Comparison of ENCODE assay signal across 13 mouse cellular contexts in genomic region chr2:169483934-169484333, GRCm38 (mm10).
DNase-seq lines count a peak whose midpoint lies in the region; ATAC-seq and TF ChIP-seq lines count a peak whose summit lies in the region.
"Had no signal": no experiment of that assay in that cellular context is flagged by ENCODE, and none has a peak within 500 bp of the region (broad histone marks: within the 10 kb centered on the region; RNA-seq: fewer than 3 reads in every experiment).

No protein-coding gene starts in this region.

- H3K4me2 ChIP-seq in hindbrain, embryonic 12.5 days (replicated peaks), result no peak overlapping the region
- H3K4me2 ChIP-seq in neural tube, embryonic 12.5 days (replicated peaks), result no peak overlapping the region
- no peak overlapping the region for H3K4me2 ChIP-seq in kidney, embryonic 15.5 days

- no peak for DNase-seq in hindbrain, embryonic 10.5 days (ENCODE audit: low spot score)
- no peak for DNase-seq in neural tube, embryonic 10.5 days (ENCODE audit: extremely low spot score, low spot score)
- DNase-seq in urinary bladder, postnatal 36 days (ENCODE audit: low spot score in 2 of 2), result peak; percentile 11 to 43
- no peak for DNase-seq in layer of hippocampus, adult 2 months (ENCODE audit: low spot score in 2 of 2)
- no peak for DNase-seq in spleen, postnatal 4 days (ENCODE audit: low spot score in 2 of 2)
- DNase-seq: right cerebral cortex, postnatal 14 days had no signal

- no peak for ATAC-seq in hindbrain, embryonic 12.5 days (ENCODE audit: low FRiP score)
- no peak for ATAC-seq in neural tube, embryonic 12.5 days (ENCODE audit: low FRiP score, low read depth)
- peak; percentile 58 for ATAC-seq in kidney, embryonic 15.5 days (replicated peaks; ENCODE audit: low FRiP score)
- ATAC-seq: hindbrain, embryonic 16.5 days had no signal

- TF ChIP-seq CTCF in layer of hippocampus, adult 2 months (conservative IDR thresholded peaks at IDR 0.05), result no peak

- no peaks in the 10 kb centered on the region for H3K36me3 ChIP-seq in hindbrain, embryonic 12.5 days
- H3K36me3 ChIP-seq in hindbrain, embryonic 10.5 days, result no peaks in the 10 kb centered on the region
- no peaks in the 10 kb centered on the region for H3K36me3 ChIP-seq in neural tube, embryonic 12.5 days
- no peaks in the 10 kb centered on the region for H3K36me3 ChIP-seq in kidney, embryonic 15.5 days
- H3K36me3 ChIP-seq: heart, embryonic 10.5 days had no signal

- H3K9me3 ChIP-seq in hindbrain, embryonic 12.5 days (replicated peaks), result no peaks in the 10 kb centered on the region
- H3K9me3 ChIP-seq in hindbrain, embryonic 10.5 days, result no peaks in the 10 kb centered on the region
- H3K9me3 ChIP-seq in neural tube, embryonic 12.5 days, result no peaks in the 10 kb centered on the region
- H3K9me3 ChIP-seq in kidney, embryonic 15.5 days (replicated peaks), result no peaks in the 10 kb centered on the region
- H3K9me3 ChIP-seq: heart, embryonic 10.5 days had no signal

- H3K4me3 ChIP-seq in hindbrain, embryonic 12.5 days, result no peak overlapping the region
- H3K4me3 ChIP-seq in hindbrain, embryonic 10.5 days, result no peak overlapping the region
- H3K4me3 ChIP-seq in neural tube, embryonic 12.5 days, result no peak overlapping the region
- no peak overlapping the region for H3K4me3 ChIP-seq in kidney, embryonic 15.5 days (replicated peaks)
- H3K4me3 ChIP-seq in layer of hippocampus, adult 2 months, result no peak overlapping the region
- H3K4me3 ChIP-seq: erythroblast, embryonic 14.5 days; heart, embryonic 10.5 days; myocyte had no signal

- 0 out of 2 replicates have a peak overlapping the region, but pooled peaks have one; percentile 57 for H3K27ac ChIP-seq in hindbrain, embryonic 12.5 days
- H3K27ac ChIP-seq in hindbrain, embryonic 10.5 days, result no peak overlapping the region
- H3K27ac ChIP-seq in neural tube, embryonic 12.5 days, result 0 out of 2 replicates have a peak overlapping the region, but pooled peaks have one; percentile 10
- H3K27ac ChIP-seq in kidney, embryonic 15.5 days, result no peak overlapping the region
- no peak overlapping the region for H3K27ac ChIP-seq in layer of hippocampus, adult 2 months
- H3K27ac ChIP-seq: heart, embryonic 10.5 days had no signal

- no peaks in the 10 kb centered on the region for H3K27me3 ChIP-seq in hindbrain, embryonic 12.5 days
- H3K27me3 ChIP-seq in hindbrain, embryonic 10.5 days (ENCODE audit: insufficient read depth, poor library complexity, severe bottlenecking), result no peaks in the 10 kb centered on the region
- no peaks in the 10 kb centered on the region for H3K27me3 ChIP-seq in neural tube, embryonic 12.5 days (replicated peaks)
- no peaks in the 10 kb centered on the region for H3K27me3 ChIP-seq in kidney, embryonic 15.5 days

- peaks cover 6% of the 10 kb centered on the region; the same call in 1 of the 2 replicates for H3K4me1 ChIP-seq in hindbrain, embryonic 12.5 days
- H3K4me1 ChIP-seq in hindbrain, embryonic 10.5 days (replicated peaks), result 0 out of 2 replicates have a peak, but pooled peaks cover 3% of the 10 kb centered on the region
- no peaks in the 10 kb centered on the region; the same call in 1 of the 2 replicates for H3K4me1 ChIP-seq in neural tube, embryonic 12.5 days
- peaks cover 19% of the 10 kb centered on the region for H3K4me1 ChIP-seq in kidney, embryonic 15.5 days

- H3K9ac ChIP-seq in hindbrain, embryonic 12.5 days, result no peak overlapping the region
- H3K9ac ChIP-seq in neural tube, embryonic 12.5 days, result no peak overlapping the region
- no peak overlapping the region for H3K9ac ChIP-seq in kidney, embryonic 15.5 days

- WGBS in hindbrain, embryonic 12.5 days, result 74% methylated on average over 8 of the region's 8 CpGs
- 89% methylated on average over 8 of the region's 8 CpGs for WGBS in hindbrain, embryonic 10.5 days
- WGBS in neural tube, embryonic 12.5 days, result 72% methylated on average over 8 of the region's 8 CpGs
- whole genome bisulfite sequencing in kidney, embryonic 15.5 days, result 34% methylated on average over 8 of the region's 8 CpGs

Comparison
In these comparisons a context has a peak if more than half of its experiments do, and no peak if none do; other contexts are left out.
1. H3K27ac ChIP-seq: peak in hindbrain, embryonic 12.5 days (single experiment) and neural tube, embryonic 12.5 days (single experiment); none in hindbrain, embryonic 10.5 days (single experiment), kidney, embryonic 15.5 days (single experiment) and layer of hippocampus, adult 2 months (single experiment).
2. DNase-seq: peak in urinary bladder, postnatal 36 days (2 of 2); none in hindbrain, embryonic 10.5 days (single experiment), neural tube, embryonic 10.5 days (single experiment), layer of hippocampus, adult 2 months (0 of 2) and spleen, postnatal 4 days (0 of 2).